Mouse (Mus musculus): ENCODE results near the gene Hdac1. TPM values are rescaled to one million over a fixed set of nuclear protein-coding genes. Genes with fewer than 3 reads are reported as not detected.

Gene Hdac1
- total RNA-seq, 2 experiments from 2014 or later = 74.9 to 84.8 TPM

- peak; percentile 84 to 86 for DNase-seq (ENCODE audit: low spot score in 2 of 2)
Measured at GRCm38 (mm10) chr4:129513086-129513767, 29.3 kb downstream of the Hdac1 start, which contains the start of gene Marcksl1. Gene Marcksl1, plus strand, starts transcription at chr4:129513581.

GRCm38 (mm10) chr4:129511413-129512096 is 31.0 kb downstream of the Hdac1 start:
- no peak for DNase-seq (ENCODE audit: low spot score in 2 of 2)

DNA sequence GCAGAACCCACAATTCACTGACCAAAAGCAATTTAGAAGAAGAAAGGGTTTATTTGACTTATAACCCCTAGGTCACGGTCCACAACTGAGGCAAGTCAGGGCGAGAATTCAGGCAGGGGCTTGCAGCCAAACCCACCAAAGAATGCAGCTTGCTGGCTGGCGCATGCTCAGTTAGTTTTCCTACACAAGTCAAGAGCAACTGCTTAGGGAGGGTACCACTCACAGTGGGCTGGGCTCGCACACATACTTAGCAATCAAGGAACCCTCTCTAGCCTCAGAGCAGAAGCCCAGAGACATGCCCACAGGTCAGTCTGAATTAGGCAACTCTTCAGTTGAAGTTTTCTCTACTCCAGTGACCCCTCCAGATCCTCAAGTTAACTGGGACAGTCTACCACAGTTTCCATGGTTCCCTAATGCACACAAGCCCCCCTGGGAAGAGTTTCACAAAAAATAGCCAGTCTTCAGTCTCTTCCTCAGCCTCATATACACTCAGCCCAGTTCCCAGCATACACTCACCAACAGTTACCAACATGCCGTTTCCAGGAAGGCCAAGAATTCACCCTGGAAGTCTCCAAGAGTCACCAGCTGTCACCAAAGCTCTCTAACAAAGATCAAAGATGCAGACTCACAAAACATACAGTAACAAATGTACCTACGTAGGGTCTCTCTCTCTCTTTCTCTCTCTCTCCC is 31.6 kb downstream of the Hdac1 start:
- no peak for DNase-seq (ENCODE audit: low spot score in 2 of 2)

GRCm38 (mm10) chr4:129509650-129510049 is 32.9 kb downstream of the Hdac1 start:
- DNase-seq (ENCODE audit: low spot score in 2 of 2) = no peak

GRCm38 (mm10) chr4:129508834-129509600 is 33.5 kb downstream of the Hdac1 start:
- no peak for DNase-seq (ENCODE audit: low spot score in 2 of 2)

DNA sequence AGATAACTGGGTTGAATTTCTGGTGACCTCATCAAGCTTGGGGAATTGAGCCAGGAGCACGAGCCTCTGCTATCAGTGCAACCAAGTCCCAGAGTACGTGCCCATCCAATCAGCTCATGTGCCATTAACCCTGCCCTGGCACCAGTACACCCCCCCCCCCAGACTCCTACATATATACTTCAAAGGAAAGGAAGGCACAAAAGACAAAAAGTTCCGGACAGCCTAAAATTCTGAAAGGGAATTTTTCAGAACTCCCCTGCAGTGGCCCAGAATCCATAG is 34.3 kb downstream of the Hdac1 start:
- DNase-seq (ENCODE audit: low spot score in 2 of 2) = no peak

- DNase-seq (ENCODE audit: low spot score in 2 of 2) = no peak
Measured at GRCm38 (mm10) chr4:129507434-129508236, 34.9 kb downstream of the Hdac1 start.

GRCm38 (mm10) chr4:129505511-129505910 is 37.0 kb downstream of the Hdac1 start:
- no peak for DNase-seq (ENCODE audit: low spot score in 2 of 2)

GRCm38 (mm10) chr4:129502901-129503444 is 39.5 kb downstream of the Hdac1 start:
- DNase-seq (ENCODE audit: low spot score in 2 of 2) = no peak

- no peak for DNase-seq (ENCODE audit: low spot score in 2 of 2)
Measured at GRCm38 (mm10) chr4:129502327-129502888, 40.1 kb downstream of the Hdac1 start.

- peak; percentile 70 to 84 for DNase-seq (ENCODE audit: low spot score in 2 of 2)
Measured at GRCm38 (mm10) chr4:129500607-129501566, 41.6 kb downstream of the Hdac1 start.

GRCm38 (mm10) chr4:129500017-129500416 is 42.5 kb downstream of the Hdac1 start:
- no peak for DNase-seq (ENCODE audit: low spot score in 2 of 2)

GRCm38 (mm10) chr4:129498941-129499340 is 43.6 kb downstream of the Hdac1 start:
- DNase-seq (ENCODE audit: low spot score in 2 of 2) = no peak

DNA sequence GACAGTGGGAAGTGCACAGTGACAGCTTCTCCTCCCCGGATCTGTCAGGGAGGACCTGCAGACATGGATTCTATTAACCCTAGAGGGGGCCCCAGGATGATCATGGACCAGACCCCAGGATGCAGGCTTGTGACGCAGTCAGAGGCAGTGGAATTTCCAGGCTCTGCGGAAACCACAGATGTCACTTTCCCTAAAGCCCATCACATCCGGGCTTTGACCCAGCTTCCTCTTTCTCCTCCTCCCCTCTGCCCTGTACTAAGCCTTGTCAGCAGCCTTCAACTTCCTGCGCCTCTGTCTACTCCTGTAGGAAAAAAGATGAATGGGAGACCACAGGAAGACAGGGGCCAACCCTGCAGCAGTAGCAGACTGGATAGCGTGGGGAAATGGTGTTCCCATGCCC is 45.9 kb downstream of the Hdac1 start:
- DNase-seq (ENCODE audit: low spot score in 2 of 2) = no peak

- no peak for DNase-seq (ENCODE audit: low spot score in 2 of 2)
Measured at GRCm38 (mm10) chr4:129495672-129496562, 46.6 kb downstream of the Hdac1 start.

GRCm38 (mm10) chr4:129494681-129495080 is 47.8 kb downstream of the Hdac1 start:
- no peak for DNase-seq (ENCODE audit: low spot score in 2 of 2)

GRCm38 (mm10) chr4:129490972-129491880 is 51.3 kb downstream of the Hdac1 start, which contains the start of the genes Tssk3 and Fam229a:
Gene Tssk3, minus strand, starts transcription at chr4:129491022.
Gene Fam229a, plus strand, starts transcription at chr4:129491190.
- DNase-seq (ENCODE audit: low spot score in 2 of 2) = no peak
